Mouse (Mus musculus): ENCODE measurements around the gene Gm44511. TPM values are rescaled to one million over a fixed set of nuclear protein-coding genes. Genes with fewer than 3 reads are reported as not detected.

Gm44511 gene
- polyA plus RNA-seq, 1 experiment, result 0.23 TPM

DNA sequence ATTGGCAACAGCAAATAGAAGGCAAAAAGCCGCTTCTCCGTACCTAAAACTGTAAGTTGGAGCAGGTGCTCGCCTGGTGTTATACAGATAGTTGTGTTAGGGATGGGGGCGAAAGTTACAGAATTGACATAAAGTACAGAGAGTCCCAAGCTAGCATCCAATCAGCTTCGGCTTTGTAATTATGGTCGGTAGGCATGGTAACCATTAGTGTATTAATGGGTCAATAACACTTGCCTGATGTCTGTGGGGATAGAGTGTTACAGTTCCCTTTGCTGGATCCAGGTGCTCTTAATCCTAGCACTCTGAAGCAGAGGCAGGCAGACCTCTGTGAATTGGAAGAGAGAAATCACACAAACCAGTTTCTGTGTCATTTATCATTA, 10.8 kb upstream of the Gm44511 start:
- H3K27ac ChIP-seq (ENCODE audit: insufficient read depth, low read depth, low read length), result no peak overlapping the region
- TF ChIP-seq CTCF (conservative IDR thresholded peaks at IDR 0.05; ENCODE audit: insufficient read depth, insufficient read length, low read depth, low read length) (no peak), POLR2A (IDR thresholded peaks at IDR 0.05; ENCODE audit: low read depth, low read length) (no peak)
- no peak overlapping the region for H3K4me3 ChIP-seq (ENCODE audit: insufficient read depth, low read depth, low read length)
- H3K36me3 ChIP-seq (ENCODE audit: control insufficient read depth, insufficient read depth, low read length), result no peaks in the 10 kb centered on the region
- H3K4me1 ChIP-seq (ENCODE audit: control insufficient read depth, insufficient read depth, low read length), result no peaks in the 10 kb centered on the region
- WGBS, result 89% methylated on average over 6 of the region's 6 CpGs
- no peak for DNase-seq
- no peaks in the 10 kb centered on the region for H3K27me3 ChIP-seq (replicated peaks; ENCODE audit: control insufficient read depth, insufficient read depth, low read length)

DNA sequence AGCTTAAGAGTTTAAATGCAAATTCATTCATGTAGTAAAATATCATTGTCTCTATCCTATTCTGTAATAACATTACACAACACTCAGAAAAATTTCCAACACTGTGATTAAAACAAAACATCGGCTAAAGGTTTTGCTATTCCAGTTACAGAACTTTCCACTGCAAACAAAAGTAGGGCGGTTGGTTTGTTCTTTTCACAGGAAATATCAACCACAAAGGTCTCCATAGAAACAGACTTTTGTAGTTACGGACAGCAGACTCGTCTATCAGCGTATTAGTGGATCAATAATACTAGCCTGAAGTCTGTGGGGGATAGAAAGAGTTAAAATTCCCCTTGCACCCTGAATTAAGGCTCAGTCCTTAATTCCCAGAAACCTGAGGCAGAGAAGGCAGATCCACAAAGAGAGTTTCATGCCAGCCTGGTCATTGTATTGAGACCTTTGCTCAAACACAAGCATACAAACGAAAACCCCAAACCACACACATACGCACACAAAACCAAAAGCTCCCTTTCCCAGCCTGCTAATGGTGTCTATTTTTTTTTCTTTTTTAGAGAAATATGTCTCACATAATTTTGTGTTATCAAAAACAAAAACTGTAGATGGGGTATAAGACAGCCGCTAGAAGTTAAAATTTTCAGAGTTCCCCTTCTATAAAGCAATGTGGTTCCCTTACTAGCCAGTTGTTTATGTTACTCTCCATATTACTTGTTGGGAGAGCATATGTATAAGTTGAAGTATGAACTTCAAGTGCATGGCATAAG, 10.3 kb upstream of the Gm44511 start:
- Histone ChIP-seq H3K27me3 (replicated peaks; ENCODE audit: control insufficient read depth, insufficient read depth, low read length) (no peaks in the 10 kb centered on the region), H3K36me3 (ENCODE audit: control insufficient read depth, insufficient read depth, low read length) (no peaks in the 10 kb centered on the region), H3K4me3 (ENCODE audit: insufficient read depth, low read depth, low read length) (no peak overlapping the region), H3K4me1 (ENCODE audit: control insufficient read depth, insufficient read depth, low read length) (no peaks in the 10 kb centered on the region), H3K27ac (ENCODE audit: insufficient read depth, low read depth, low read length) (no peak overlapping the region)
- TF ChIP-seq CTCF (conservative IDR thresholded peaks at IDR 0.05; ENCODE audit: insufficient read depth, insufficient read length, low read depth, low read length) (no peak), POLR2A (IDR thresholded peaks at IDR 0.05; ENCODE audit: low read depth, low read length) (no peak)
- DNase-seq, result no peak
- 91% methylated on average over 8 of the region's 8 CpGs for WGBS

DNA sequence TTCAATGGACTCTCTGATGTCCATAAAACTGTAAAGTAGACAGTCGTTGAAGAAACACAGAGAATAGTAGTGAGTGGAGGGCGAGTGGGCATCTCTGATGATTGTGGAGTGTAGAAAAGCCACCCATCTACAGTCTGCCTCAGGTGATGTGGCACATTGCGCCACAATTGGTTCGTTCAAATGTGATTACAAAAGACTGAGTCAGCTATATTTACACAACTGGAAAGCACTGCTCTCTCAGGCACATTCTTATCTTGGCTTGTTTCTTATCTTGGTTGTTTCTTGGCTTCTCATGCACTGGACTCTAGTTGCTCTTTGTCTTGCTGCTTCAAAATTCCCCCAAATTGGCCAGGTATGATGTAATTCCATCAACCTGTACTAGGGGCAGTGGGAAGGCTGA, 9.5 kb upstream of the Gm44511 start:
- Histone ChIP-seq H3K36me3 (ENCODE audit: control insufficient read depth, insufficient read depth, low read length) (no peaks in the 10 kb centered on the region), H3K4me1 (ENCODE audit: control insufficient read depth, insufficient read depth, low read length) (no peaks in the 10 kb centered on the region), H3K27ac (ENCODE audit: insufficient read depth, low read depth, low read length) (no peak overlapping the region), H3K4me3 (ENCODE audit: insufficient read depth, low read depth, low read length) (no peak overlapping the region), H3K27me3 (replicated peaks; ENCODE audit: control insufficient read depth, insufficient read depth, low read length) (no peaks in the 10 kb centered on the region)
- no peak for TF ChIP-seq CTCF (conservative IDR thresholded peaks at IDR 0.05; ENCODE audit: insufficient read depth, insufficient read length, low read depth, low read length)
- no peak for DNase-seq
- 82% methylated on average over 4 of the region's 4 CpGs for WGBS

DNA sequence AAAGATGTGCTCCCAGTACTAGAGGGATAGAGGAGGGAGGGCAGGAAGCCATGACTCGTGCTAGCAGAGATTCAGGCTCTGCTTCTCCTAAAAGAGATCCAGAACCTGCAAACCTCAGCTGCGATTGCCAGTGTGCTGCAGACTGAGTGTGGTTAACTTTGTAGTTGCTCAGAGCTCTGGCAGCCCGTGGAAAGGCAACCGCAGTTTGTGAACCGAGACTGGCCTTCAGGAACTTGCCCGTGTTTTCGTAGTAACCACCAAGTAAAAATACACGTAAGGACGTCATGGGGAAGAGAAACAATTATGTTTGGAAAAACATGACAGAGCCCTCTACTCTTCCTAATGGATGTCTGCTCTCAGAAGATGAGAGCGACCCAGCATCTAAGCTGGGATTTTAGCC, 6.9 kb upstream of the Gm44511 start:
- Histone ChIP-seq H3K27ac (ENCODE audit: insufficient read depth, low read depth, low read length) (no peak overlapping the region), H3K36me3 (ENCODE audit: control insufficient read depth, insufficient read depth, low read length) (no peaks in the 10 kb centered on the region), H3K4me1 (ENCODE audit: control insufficient read depth, insufficient read depth, low read length) (no peaks in the 10 kb centered on the region), H3K4me3 (ENCODE audit: insufficient read depth, low read depth, low read length) (no peak overlapping the region), H3K27me3 (replicated peaks; ENCODE audit: control insufficient read depth, insufficient read depth, low read length) (no peaks in the 10 kb centered on the region)
- no peak for DNase-seq
- no peak for TF ChIP-seq CTCF (conservative IDR thresholded peaks at IDR 0.05; ENCODE audit: insufficient read depth, insufficient read length, low read depth, low read length)
- TF ChIP-seq POLR2A (IDR thresholded peaks at IDR 0.05; ENCODE audit: low read depth, low read length), result no peak
- WGBS, result 78% methylated on average over 10 of the region's 10 CpGs

DNA sequence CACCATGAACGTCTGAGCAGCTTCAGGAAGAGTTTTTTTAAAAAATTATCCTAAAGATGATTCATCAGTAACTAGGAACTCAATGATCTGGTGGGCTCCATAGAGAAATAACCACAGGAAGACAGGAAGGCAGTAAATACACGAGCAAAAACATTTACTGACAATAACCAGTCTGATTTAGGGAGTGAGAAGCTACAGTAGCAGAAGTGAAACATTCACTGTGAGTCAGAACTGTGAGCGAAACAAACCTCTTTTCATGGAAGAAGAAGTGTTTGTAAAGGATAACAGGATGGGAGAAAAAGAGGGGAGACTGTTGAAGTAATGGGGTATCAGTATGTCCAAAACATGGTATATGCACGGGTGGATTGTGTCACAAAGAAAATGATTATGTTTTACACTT, 3.7 kb upstream of the Gm44511 start:
- H3K27ac ChIP-seq (ENCODE audit: insufficient read depth, low read depth, low read length), result no peak overlapping the region

DNA sequence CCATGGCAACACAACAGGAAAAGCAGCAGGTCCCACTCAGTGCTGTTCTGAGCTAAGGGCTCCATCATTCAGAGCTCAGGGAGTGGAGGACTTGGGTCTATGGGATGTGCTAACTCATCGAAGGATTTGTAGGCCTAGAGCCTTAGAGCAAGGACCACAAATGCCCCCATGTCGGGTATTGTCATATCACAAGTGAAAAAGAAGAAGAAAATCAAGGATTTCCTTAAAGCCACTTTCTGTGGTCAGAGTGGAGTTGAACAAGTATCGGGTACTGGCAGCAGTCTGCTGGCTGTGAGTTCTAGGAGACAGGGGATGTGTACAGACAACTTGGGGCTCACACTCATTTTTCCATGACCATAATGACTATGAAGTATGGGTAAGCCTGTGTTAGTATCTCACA, 666 bp upstream of the Gm44511 start:
- H3K36me3 ChIP-seq (ENCODE audit: control insufficient read depth, insufficient read depth, low read length), result no peaks in the 10 kb centered on the region
- TF ChIP-seq POLR2A (IDR thresholded peaks at IDR 0.05; ENCODE audit: low read depth, low read length), result no peak
- TF ChIP-seq CTCF (conservative IDR thresholded peaks at IDR 0.05; ENCODE audit: insufficient read depth, insufficient read length, low read depth, low read length), result no peak
- no peak overlapping the region for H3K4me3 ChIP-seq (ENCODE audit: insufficient read depth, low read depth, low read length)
- WGBS, result 85% methylated on average over 3 of the region's 3 CpGs
- H3K27ac ChIP-seq (ENCODE audit: insufficient read depth, low read depth, low read length), result no peak overlapping the region
- DNase-seq, result no peak
- no peaks in the 10 kb centered on the region for H3K4me1 ChIP-seq (ENCODE audit: control insufficient read depth, insufficient read depth, low read length)
- no peaks in the 10 kb centered on the region for H3K27me3 ChIP-seq (replicated peaks; ENCODE audit: control insufficient read depth, insufficient read depth, low read length)

More for the DNA sequence above, 3.7 kb upstream of the Gm44511 start:
- WGBS, result 63% methylated on average over 4 of the region's 4 CpGs
- TF ChIP-seq POLR2A (IDR thresholded peaks at IDR 0.05; ENCODE audit: low read depth, low read length), result no peak
- no peak for TF ChIP-seq CTCF (conservative IDR thresholded peaks at IDR 0.05; ENCODE audit: insufficient read depth, insufficient read length, low read depth, low read length)
- no peak for DNase-seq
- no peaks in the 10 kb centered on the region for H3K4me1 ChIP-seq (ENCODE audit: control insufficient read depth, insufficient read depth, low read length)
- no peaks in the 10 kb centered on the region for H3K27me3 ChIP-seq (replicated peaks; ENCODE audit: control insufficient read depth, insufficient read depth, low read length)
- no peaks in the 10 kb centered on the region for H3K36me3 ChIP-seq (ENCODE audit: control insufficient read depth, insufficient read depth, low read length)
- H3K4me3 ChIP-seq (ENCODE audit: insufficient read depth, low read depth, low read length), result no peak overlapping the region

DNA sequence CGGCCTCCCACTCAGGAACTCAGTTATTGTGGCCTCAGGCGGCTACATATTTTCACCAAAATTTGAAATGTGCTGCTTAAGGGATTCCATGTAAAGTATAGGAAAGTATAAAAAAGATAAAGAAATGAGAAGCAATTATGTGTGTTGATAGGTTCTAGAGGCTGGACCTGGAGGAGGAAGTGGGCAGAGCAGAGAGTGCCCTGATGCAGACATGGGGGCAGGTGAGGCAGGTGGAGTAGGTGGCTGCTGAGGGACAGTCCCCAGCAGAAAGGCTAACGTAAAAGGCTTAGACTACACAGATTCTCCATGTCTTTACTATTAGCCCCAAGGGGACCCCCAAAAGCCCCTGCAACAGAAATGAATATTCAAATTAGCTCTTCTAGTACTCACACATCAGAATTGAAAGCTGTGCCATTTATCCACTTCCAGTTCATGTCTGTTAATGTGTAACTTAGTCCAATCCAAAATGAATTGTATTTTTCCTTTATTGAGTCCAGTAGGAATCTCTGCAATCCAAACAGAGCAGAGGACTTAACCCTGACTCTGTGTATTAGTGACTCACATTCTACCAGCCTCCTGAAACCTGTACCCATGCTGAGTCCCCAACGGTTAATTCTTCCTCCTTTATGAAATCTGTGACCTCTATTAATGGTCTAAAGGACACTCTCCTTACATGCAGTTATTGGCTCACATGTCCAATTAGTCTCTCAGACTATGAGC, 7.9 kb downstream of the Gm44511 start:
- TF ChIP-seq CTCF (conservative IDR thresholded peaks at IDR 0.05; ENCODE audit: insufficient read depth, insufficient read length, low read depth, low read length), result no peak
- TF ChIP-seq POLR2A (IDR thresholded peaks at IDR 0.05; ENCODE audit: low read depth, low read length), result no peak
- no peak overlapping the region for H3K27ac ChIP-seq (ENCODE audit: insufficient read depth, low read depth, low read length)
- WGBS, result 77% methylated on average over 4 of the region's 4 CpGs
- no peaks in the 10 kb centered on the region for H3K27me3 ChIP-seq (replicated peaks; ENCODE audit: control insufficient read depth, insufficient read depth, low read length)
- no peak for DNase-seq
- no peak overlapping the region for H3K4me3 ChIP-seq (ENCODE audit: insufficient read depth, low read depth, low read length)
- no peaks in the 10 kb centered on the region for H3K4me1 ChIP-seq (ENCODE audit: control insufficient read depth, insufficient read depth, low read length)
- H3K36me3 ChIP-seq (ENCODE audit: control insufficient read depth, insufficient read depth, low read length), result no peaks in the 10 kb centered on the region
